Comparison of ENCODE assay signal across 9 mouse cellular contexts in the genomic region with DNA sequence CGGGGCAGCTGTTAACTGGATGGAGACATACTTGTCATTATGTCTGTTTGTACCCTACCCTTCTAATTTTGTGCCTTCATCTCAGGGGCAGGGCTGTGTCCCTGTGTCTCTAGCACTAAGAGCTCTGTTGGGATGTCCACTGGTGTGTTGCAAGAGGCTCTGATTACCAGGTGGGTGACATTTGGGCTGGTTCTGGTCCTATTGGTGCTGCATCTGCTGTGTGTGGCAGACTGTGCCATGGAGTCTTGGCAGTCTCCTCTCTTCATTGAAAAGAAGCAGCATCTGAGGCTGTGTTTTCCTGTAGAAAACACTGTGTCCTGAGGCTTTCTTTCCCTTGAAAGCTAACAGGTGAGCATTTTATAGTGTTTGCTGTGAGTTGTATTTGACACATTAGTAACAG.
"Had no signal": no experiment of that assay in that cellular context is flagged by ENCODE, and none has a peak within 500 bp of the region (broad histone marks: within the 10 kb centered on the region; RNA-seq: fewer than 3 reads in every experiment).

No protein-coding gene starts in this region.

- DNase-seq: kidney, postnatal 10 days; kidney, postnatal 36 days; layer of hippocampus, adult 9-11 months; liver; lung, adult 18-20 months; lung, postnatal 10 days; lung, postnatal 36 days; thymus, adult 18-20 months; thymus, postnatal 36 days had no signal
